Mouse (Mus musculus) pancreas, adult 10 weeks (tissue): ENCODE measurements around the gene Mon1b. TPM values are rescaled to one million over a fixed set of nuclear protein-coding genes. Genes with fewer than 3 reads are reported as not detected.

Experiments used
- polyA plus RNA-seq: library from polyadenylated mRNA; stranded (reverse); fragments of 350-450 nt; fragmentation: Illumina TruSeq; extraction: RNeasy Lipid Tissue Mini Kit (QIAGEN cat#74804); gene quantifications from one replicate; pipeline ENCODE4 v1.2.3, GENCODE M21; 2015; ENCODE audit warnings: low read depth, low replicate concordance; ENCODE audit not compliant: insufficient read depth

Gene Mon1b
- 2.5 TPM for polyA plus RNA-seq

GRCm38 (mm10) chr8:113634670-113635591 is at the start of gene Mon1b:
TSS of gene Mon1b (plus strand) at chr8:113635587.

DNA sequence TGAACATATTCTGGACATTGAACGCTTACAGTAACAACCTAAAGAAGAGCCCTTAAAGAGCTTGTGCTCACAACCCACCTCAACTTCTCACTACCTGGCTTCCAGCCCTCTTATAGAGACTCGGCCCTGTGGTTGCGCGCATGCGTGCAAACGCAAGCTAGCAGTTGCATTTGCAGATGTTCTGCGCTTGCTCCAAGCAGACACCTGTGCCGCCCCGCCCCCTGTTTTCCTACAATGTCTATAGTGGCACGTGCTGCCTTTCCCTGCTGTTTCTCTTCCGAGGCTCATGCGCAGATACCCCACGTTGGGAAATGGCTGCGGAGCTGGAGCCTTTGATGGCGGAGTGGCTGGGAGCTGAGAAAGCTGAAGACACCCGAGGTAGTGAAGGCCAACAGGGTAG is 7.5 kb downstream of the Mon1b start, which contains the start of gene Syce1l:
Gene Syce1l, plus strand, starts transcription at position 288 of the 400 bp plus-strand sequence.

Other genes with a start within 250 kb of the Mon1b start
- not detected for gene Syce1l, start 7.6 kb downstream of the Mon1b start, polyA plus RNA-seq
- 0.98 TPM for gene Adamts18, start 213.2 kb downstream of the Mon1b start, polyA plus RNA-seq